Mouse (Mus musculus) midbrain, embryonic 16.5 days (tissue): ENCODE measurements around the gene Vcan. TPM values are rescaled to one million over a fixed set of nuclear protein-coding genes. Genes with fewer than 3 reads are reported as not detected.
A peak's percentile ranks its signal among the peaks of the same experiment; 100 is the strongest.
"Not testable (repeated sequence)": the region's sequence is repeated elsewhere in the genome, so short reads cannot be mapped to it uniquely, and the experiment has no call there.

Source experiments
- ATAC-seq: fragments of 200-750 bp; cut with Nextera tagmentation; 2 replicates; pipeline ENCODE4 v1.8.0; 2017; ENCODE audit warnings: moderate TSS enrichment
- H3K27ac ChIP-seq: fragments of 300-500 bp; sonication (generic); 2 replicates; pipeline ENCODE4 v1.5.1; 2014; ENCODE audit warnings: mild to moderate bottlenecking, low read length, mixed read lengths
- H3K27me3 ChIP-seq: fragments of 300-500 bp; sonication (generic); 2 replicates; pipeline ENCODE4 v1.6.1; 2014; ENCODE audit warnings: low read depth, low read length, mixed read lengths; ENCODE audit not compliant: control insufficient read depth, insufficient read depth
- H3K36me3 ChIP-seq: fragments of 300-500 bp; sonication (generic); 2 replicates; pipeline ENCODE4 v1.6.1; 2014; ENCODE audit warnings: mild to moderate bottlenecking, low read length, moderate library complexity, mixed read lengths; ENCODE audit not compliant: control insufficient read depth, insufficient read depth
- H3K4me1 ChIP-seq: fragments of 300-500 bp; sonication (generic); 2 replicates; pipeline ENCODE4 v1.6.1; 2014; ENCODE audit warnings: mild to moderate bottlenecking, low read length, mixed read lengths; ENCODE audit not compliant: control insufficient read depth, insufficient read depth
- H3K4me2 ChIP-seq: fragments of 300-500 bp; sonication (generic); 2 replicates; pipeline ENCODE4 v1.6.1; 2014; ENCODE audit warnings: mild to moderate bottlenecking, low read length, mixed read lengths
- H3K4me3 ChIP-seq: fragments of 300-500 bp; sonication (generic); 2 replicates; pipeline ENCODE4 v1.5.1; 2014; ENCODE audit warnings: low read depth, mild to moderate bottlenecking, low read length, moderate library complexity, mixed read lengths
- H3K9ac ChIP-seq: fragments of 300-500 bp; sonication (generic); 2 replicates; pipeline ENCODE4 v1.6.1; 2014; ENCODE audit warnings: low read depth, low read length, mixed read lengths
- H3K9me3 ChIP-seq: fragments of 300-500 bp; sonication (generic); replicated peaks from 2 replicates; pipeline ENCODE4 v1.6.1; 2014; ENCODE audit warnings: mild to moderate bottlenecking, low read length, mixed read lengths; ENCODE audit not compliant: control insufficient read depth, poor library complexity, severe bottlenecking
- WGBS: fragments of 180-500 bp; shearing (Covaris S2); extraction: QIAGEN DNeasy Blood & Tissue Kit; methylation state at CpG from one replicate; pipeline ENCODE4 v1.1.7; 2014; 5-methylcytosine and 5-hydroxymethylcytosine counted together
- polyA plus RNA-seq: library from polyadenylated mRNA; unstranded; fragments of >200 nt; fragmentation: Nextera tagmentation; extraction: Ambion mirVana; gene quantifications from 2 replicates; pipeline ENCODE4 v1.2.1, GENCODE M21; 2015

Gene Vcan
- polyA plus RNA-seq, 1 experiment from 2014 or later, result 21.5 TPM

DNA sequence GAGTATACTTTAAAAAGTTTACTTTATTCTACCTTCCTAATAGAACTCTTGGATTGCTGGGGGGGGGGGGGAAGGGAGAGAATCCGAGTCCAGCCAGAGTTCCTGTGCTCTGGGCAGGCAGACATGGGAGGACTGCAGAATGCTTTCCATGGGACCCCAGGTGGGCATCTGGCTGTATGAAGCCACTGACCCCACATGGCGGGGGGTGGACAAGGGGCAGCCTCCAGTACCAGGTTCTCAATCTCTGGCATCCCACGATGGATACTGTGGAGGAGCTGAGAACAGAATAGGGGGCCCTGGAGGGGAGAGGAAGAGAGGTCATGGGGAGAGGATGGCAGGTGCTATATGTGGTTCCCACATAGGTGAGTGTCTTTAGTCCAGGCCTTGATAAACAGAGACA, 20.0 kb upstream of the Vcan start:
- no peaks in the 10 kb centered on the region for H3K36me3 ChIP-seq
- 59% methylated on average over 3 of the region's 3 CpGs for WGBS
- H3K4me1 ChIP-seq, result no peaks in the 10 kb centered on the region
- no peak for ATAC-seq
- no peak overlapping the region for H3K4me3 ChIP-seq
- H3K9me3 ChIP-seq, result no peaks in the 10 kb centered on the region
- no peak overlapping the region for H3K4me2 ChIP-seq
- no peak overlapping the region for H3K9ac ChIP-seq
- no peak overlapping the region for H3K27ac ChIP-seq
- no peaks in the 10 kb centered on the region for H3K27me3 ChIP-seq

DNA sequence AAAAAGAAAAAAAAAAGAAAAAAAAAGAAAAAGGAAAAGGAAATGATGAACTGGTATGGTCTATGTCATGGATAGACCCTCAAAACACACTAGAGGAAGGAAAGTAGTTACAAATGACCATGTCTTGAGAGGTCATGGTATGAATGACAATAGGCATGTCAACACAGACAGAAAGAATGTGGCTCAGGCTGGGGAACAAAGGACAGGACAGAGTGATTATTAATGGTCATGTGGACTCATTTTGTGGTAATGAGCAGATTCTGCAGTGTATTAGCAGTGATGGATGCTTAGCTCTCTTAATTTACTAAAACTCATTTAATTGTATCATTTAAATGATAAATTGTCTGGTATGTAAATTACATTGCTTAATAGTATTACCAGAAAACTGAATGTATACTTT, 14.0 kb upstream of the Vcan start:
- ATAC-seq, result no peak
- Histone ChIP-seq H3K27ac (no peak overlapping the region), H3K27me3 (no peaks in the 10 kb centered on the region), H3K4me1 (no peaks in the 10 kb centered on the region), H3K4me2 (no peak overlapping the region), H3K36me3 (no peaks in the 10 kb centered on the region), H3K9me3 (no peaks in the 10 kb centered on the region), H3K9ac (no peak overlapping the region), H3K4me3 (no peak overlapping the region)

DNA sequence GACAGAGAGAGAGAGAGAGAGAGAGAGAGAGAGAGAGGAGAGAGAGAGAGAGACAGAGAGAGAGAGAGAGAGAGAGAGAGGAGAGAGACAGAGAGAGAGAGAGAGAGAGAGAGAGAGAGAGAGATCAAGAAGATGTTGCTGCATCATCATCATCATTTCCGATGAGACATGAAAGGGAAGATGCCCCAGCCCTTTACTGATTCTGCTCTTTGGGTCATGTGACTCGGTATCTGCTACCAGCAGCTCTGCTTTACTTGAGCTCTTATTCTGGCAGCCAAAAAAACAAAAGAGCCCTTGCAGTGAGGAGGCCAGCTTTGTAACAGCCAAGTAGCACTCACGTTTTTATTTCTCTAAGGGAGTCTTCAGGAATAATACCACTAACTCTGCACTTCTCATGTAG, 8.3 kb upstream of the Vcan start:
- 12% methylated on average over 3 of the region's 3 CpGs for WGBS
- not testable (repeated sequence) for H3K27ac ChIP-seq, H3K27me3 ChIP-seq, H3K4me3 ChIP-seq, ATAC-seq, H3K4me1 ChIP-seq, H3K9ac ChIP-seq, H3K4me2 ChIP-seq, H3K36me3 ChIP-seq, H3K9me3 ChIP-seq

DNA sequence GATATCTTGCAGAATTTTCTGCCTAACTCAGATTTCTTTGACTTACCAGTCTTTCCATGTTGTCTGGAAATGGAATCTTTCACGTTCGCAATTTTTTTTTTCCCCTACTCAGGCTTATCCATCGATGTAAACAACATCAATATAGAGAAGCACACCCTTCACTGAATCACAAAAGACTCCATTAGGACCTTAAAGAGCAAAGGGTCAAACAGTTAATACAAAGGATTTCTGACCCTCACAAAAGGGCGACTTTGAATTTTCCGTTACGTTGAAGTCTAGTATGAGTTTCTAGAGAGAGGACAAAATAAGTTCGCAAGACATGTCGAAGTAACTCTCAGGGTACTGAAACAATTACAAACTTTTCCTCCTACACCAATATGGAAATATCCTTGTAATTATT, 892 bp upstream of the Vcan start:
- Histone ChIP-seq H3K4me1 (peaks cover 7% of the 10 kb centered on the region), H3K9ac (peak overlapping the region; percentile 75; the same call in 1 of the 2 replicates), H3K9me3 (no peaks in the 10 kb centered on the region), H3K27me3 (0 out of 2 replicates have a peak, but pooled peaks cover 3% of the 10 kb centered on the region), H3K4me3 (peak overlapping the region; percentile 67), H3K4me2 (peak overlapping the region; percentile 99), H3K36me3 (no peaks in the 10 kb centered on the region), H3K27ac (no peak overlapping the region)
- WGBS, result 7% methylated on average over 8 of the region's 8 CpGs
- ATAC-seq, result no peak

DNA sequence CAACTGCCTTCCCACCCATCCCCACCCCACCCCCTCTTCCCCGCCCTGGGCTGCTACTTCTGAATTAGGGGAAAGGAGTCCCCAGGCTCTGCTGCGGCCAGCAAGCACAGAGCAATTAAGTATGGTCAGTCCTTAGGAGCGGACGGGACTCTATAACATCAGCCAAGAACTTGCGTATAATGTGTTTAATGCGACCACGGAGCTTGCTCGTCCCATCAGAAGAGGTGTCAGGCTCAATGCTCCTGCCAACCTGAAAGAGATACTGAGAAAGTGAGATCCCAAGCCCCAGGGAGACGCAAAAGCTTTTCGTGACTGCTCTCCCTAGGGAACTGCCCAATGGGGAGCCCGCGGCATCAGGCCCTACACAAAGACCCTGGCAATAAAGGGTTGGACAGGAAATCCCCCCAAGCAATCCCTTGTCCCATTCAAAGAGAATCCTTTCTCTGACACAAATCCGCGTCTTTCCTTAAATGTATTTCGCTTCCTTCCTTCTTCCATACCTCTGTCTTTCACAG, 434 bp upstream of the Vcan start:
- Histone ChIP-seq H3K9me3 (no peaks in the 10 kb centered on the region), H3K4me1 (peaks cover 8% of the 10 kb centered on the region), H3K36me3 (no peaks in the 10 kb centered on the region), H3K4me2 (peak overlapping the region; percentile 99), H3K27ac (peak overlapping the region; percentile 56), H3K9ac (peak overlapping the region; percentile 75), H3K27me3 (0 out of 2 replicates have a peak, but pooled peaks cover 3% of the 10 kb centered on the region), H3K4me3 (peak overlapping the region; percentile 67)
- ATAC-seq, result no peak
- whole genome bisulfite sequencing, result under 1% methylated on average over 15 of the region's 15 CpGs

DNA sequence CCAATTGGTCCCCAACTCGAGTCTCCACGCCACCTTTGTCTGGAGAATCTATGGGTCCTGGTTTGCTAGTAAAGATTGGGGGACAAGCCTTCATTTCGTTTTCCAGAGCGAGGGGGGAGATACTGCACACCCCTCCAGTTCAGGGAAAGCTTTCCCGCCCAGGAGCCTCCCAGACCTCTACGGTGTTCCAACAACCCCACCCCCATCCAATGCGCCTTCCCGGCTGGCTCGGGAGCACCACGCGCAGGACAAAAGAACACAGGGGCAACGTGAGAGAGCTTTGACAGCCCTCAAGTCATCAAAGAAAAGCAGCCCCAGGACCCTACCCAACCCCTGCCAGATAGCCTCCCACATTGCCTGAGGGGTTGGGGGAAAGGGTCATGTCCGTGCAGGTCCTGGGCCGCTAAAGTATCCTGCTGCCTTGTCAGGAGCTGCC, 1.2 kb downstream of the Vcan start:
- peaks cover 9% of the 10 kb centered on the region for H3K4me1 ChIP-seq
- ATAC-seq, result peak; percentile 49
- peak overlapping the region; percentile 69 for H3K27ac ChIP-seq
- 1% methylated on average over 14 of the region's 14 CpGs for WGBS
- no peaks in the 10 kb centered on the region for H3K9me3 ChIP-seq
- peak overlapping the region; percentile 75 for H3K9ac ChIP-seq
- peak overlapping the region; percentile 67 for H3K4me3 ChIP-seq
- 0 out of 2 replicates have a peak, but pooled peaks cover 3% of the 10 kb centered on the region for H3K27me3 ChIP-seq
- H3K4me2 ChIP-seq, result peak overlapping the region; percentile 99
- H3K36me3 ChIP-seq, result no peaks in the 10 kb centered on the region

DNA sequence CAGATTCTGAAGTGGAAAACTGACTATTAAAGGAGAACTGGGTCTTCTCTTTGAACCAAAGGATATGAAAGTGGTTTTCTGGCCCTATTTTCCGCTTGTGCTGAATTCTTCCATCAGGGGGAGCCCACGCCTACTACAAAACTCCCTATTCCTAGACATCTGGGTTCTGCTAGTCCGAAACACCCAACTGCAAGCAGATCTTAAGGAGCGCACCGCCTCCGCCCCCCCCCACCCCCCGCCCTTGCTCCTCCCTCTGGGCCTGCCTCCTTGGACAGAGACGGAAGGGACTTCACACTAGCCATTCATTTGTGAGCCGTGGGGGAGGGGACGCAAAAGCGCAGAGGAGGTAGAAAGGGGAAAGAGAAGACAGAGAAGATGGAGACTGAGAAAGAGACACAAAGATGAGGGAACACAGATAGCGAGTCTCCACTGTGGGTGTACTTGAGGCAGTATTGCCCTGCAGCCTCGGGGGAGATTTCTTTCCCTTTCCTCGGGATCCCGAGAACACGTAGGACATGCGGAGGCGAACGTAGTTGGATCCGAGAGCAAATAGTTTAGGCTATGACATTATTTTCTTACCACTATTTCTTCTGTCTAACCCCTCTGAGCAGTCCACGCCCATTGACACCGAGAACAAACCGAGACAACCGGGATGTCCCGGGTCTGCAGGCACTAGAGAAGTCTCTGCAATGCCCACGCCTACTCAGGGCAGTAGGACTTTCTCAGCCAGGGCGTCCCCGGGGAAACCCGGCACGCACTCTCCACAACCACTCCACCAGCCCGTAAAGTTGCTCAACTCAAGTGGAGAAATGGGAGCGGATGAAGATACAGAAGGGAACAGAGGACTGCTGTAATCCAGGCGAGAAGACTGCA, 1.8 kb downstream of the Vcan start:
- peak overlapping the region; percentile 76 for H3K9ac ChIP-seq
- H3K4me2 ChIP-seq, result peak overlapping the region; percentile 99
- no peaks in the 10 kb centered on the region for H3K9me3 ChIP-seq
- ATAC-seq, result peak; percentile 89
- peak overlapping the region; percentile 67 for H3K4me3 ChIP-seq
- 0 out of 2 replicates have a peak, but pooled peaks cover 3% of the 10 kb centered on the region for H3K27me3 ChIP-seq
- H3K36me3 ChIP-seq, result no peaks in the 10 kb centered on the region
- H3K4me1 ChIP-seq, result peaks cover 9% of the 10 kb centered on the region
- peak overlapping the region; percentile 69 for H3K27ac ChIP-seq
- under 1% methylated on average over 33 of the region's 33 CpGs for WGBS

DNA sequence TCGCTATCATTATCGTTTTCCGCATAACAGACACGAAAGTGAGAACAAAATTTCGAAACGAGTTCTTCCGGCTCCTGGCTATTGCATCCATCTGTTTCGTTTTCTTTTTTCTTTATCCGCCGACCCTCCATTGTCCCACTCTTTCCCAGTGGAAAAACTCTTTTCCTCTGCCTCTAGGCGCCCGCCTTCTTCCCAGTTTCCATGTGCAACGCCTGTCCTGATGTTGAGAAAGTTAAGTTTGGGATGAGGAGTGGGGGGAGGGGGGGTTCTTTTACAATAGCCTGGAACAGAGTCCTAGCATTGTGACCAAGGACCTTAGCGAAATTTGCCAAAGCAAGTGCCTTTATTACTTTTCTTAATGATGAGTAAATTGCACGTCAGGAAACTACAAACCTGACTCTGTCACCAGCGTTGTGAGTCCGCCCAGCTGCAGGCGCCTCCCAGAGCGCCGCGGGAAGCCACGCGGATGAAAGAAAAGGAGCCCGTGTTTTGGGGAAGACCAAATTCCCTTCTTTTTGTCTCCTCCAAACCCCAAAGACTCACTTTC, 2.5 kb downstream of the Vcan start:
- Histone ChIP-seq H3K27me3 (0 out of 2 replicates have a peak, but pooled peaks cover 3% of the 10 kb centered on the region), H3K27ac (peak overlapping the region; percentile 28), H3K9ac (peak overlapping the region; percentile 76), H3K4me3 (peak overlapping the region; percentile 67), H3K9me3 (no peaks in the 10 kb centered on the region), H3K4me1 (peaks cover 9% of the 10 kb centered on the region), H3K36me3 (no peaks in the 10 kb centered on the region), H3K4me2 (peak overlapping the region; percentile 99)
- ATAC-seq, result peak; percentile 29
- under 1% methylated on average over 24 of the region's 24 CpGs for WGBS
